Mouse (Mus musculus) left cerebral cortex, adult 2 months (tissue): Measurements from ENCODE around the gene Pheta1. TPM values are rescaled to one million over a fixed set of nuclear protein-coding genes. Genes with fewer than 3 reads are reported as not detected.

Experiments
- DNase-seq, 2 experiments: peaks; one replicate each; pipeline ENCODE4 v3.0.0; 2021 to 2022; ENCODE audit warnings: low spot score in 2 of 2, mixed read lengths in 1 of 2; ENCODE audit errors: extremely low spot score in 1 of 2
- H3K27ac ChIP-seq: fragments of 200-600 bp; 2 replicates; pipeline ENCODE4 v1.8.1; 2022
- H3K4me3 ChIP-seq: fragments of 200-600 bp; 2 replicates; pipeline ENCODE4 v1.8.1; 2022
- CTCF ChIP-seq: fragments of 200-600 bp; IDR thresholded peaks from 2 replicates; pipeline ENCODE4 v1.8.1; 2022; ENCODE audit warnings: antibody characterized with exemption, mild to moderate bottlenecking, moderate library complexity
- intact Hi-C: fragments of 180-260 bp; cut with DNase I; formaldehyde crosslinking; loops from one replicate; pipeline ENCODE4 v1.15.1; 2025
- total RNA-seq, 2 experiments: library from RNA; stranded (reverse); gene quantifications; 2 replicates each; pipeline ENCODE4 v1.2.3; 2021

The Pheta1 gene
- total RNA-seq, 2 experiments from 2014 or later = 8.9 to 10.5 TPM

DNA sequence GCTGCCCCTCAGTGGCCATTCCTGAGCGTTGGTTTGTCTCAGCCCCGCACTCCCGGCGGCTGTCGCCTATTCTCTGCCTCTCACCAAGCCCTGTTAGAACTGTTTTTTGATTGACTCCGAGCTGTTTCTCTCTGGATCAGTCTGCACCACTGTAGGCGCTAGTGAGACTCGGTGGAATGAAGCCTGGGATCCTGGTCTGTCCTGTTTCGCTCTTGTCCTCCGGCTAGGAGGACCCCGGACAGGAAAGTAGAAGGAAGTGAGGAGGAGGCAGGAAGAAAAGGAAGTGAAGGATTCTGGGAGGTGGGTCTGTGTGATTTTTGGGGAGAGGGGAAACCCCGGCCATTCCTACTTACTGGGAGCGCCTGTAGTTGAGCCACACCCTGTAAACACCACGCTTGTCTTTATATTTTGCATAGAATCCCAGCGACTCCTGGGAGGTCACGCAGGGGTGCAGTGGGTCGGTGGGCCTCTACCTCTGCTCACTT lies 707 bp upstream of the Pheta1 start:
- Histone ChIP-seq H3K4me3 (peak overlapping the region; percentile 81), H3K27ac (peak overlapping the region; percentile 28; the same call in 1 of the 2 replicates)
- DNase-seq = peak in 1 of 2 experiments; percentile 44
- intact Hi-C loops = no loop called here
- TF ChIP-seq CTCF = peak; percentile 34

DNA sequence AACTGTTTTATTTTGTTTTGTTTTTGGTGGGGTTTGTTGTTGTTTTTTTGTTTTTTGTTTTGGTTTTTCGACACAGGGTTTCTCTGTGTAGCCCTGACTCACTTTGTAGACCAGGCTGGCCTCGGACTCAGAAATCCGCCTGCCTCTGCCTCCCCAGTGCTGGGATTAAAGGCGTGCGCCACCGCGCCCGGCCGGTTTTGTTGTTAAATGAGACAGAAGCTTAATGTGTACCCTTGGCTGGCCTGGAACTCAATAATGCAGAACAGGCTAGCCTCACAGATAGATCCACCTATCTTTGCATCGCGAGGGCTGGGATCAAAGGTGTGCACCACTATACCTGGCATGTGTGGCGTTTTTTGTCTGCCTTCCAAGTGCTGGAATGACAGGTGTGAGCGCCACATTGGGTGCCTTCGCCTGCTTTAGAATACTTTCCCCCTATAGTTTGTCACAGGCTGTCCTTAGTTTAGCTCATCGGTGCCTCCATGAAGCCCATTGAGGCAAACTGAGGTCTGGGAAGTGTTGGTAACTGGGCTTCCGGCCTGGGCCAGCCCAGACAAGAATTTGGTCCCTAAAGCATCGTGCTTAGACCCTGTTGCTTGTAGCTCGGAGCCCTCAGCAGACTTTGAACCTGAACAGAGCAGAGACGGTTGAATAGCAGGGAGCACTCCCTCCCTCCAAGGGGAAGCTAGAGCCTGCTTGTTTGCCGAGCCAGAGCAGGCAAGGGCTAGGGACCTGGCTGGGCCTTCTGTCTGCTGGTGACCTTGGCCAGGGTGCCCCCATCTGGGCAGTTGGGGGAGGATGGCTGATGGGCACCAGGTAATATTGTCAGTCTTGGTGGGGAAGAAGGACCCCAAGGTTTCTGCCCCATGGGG lies 930 bp downstream of the Pheta1 start:
- intact Hi-C loops = no loop called here
- no peak for DNase-seq
- Histone ChIP-seq H3K27ac (peak overlapping the region; percentile 21; the same call in 1 of the 2 replicates), H3K4me3 (peak overlapping the region; percentile 81)
- TF ChIP-seq CTCF = no peak

DNA sequence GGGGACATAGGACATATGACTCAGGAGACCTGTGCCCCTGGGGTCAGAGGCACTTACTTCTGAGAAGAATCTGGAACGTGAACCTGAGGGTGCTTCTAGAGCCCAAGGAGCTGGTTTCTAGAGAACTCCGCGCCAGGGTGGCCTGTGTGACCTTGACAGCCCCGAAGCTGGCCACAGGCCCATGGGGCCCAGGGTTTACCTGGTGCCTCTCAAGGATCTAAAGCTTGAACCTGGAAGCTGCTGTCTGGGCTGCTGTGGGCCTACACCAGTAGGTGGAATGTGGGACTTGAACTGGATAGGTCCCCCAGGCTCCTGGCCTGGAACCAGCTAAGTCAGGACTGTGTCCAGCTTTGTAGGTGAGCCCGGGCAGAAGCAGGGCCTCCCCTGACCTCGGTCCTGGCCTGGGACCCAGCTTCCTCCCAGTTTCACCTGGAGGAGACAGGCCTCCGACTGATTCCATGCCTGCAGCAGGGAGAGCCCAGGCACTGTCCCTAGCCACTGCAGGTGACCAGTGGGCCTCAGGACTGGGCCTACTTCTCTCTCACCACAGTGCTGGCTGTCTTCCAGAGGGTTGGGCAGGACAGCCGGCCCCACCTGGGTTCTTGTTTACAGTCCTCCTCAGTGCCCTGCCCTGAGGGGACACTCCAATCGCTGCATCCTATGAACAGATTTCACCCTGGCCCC lies 4.7 kb downstream of the Pheta1 start:
- TF ChIP-seq CTCF = no peak
- no peak overlapping the region for H3K4me3 ChIP-seq
- intact Hi-C loops = no loop called here
- no peak overlapping the region for H3K27ac ChIP-seq
- DNase-seq = no peak

DNA sequence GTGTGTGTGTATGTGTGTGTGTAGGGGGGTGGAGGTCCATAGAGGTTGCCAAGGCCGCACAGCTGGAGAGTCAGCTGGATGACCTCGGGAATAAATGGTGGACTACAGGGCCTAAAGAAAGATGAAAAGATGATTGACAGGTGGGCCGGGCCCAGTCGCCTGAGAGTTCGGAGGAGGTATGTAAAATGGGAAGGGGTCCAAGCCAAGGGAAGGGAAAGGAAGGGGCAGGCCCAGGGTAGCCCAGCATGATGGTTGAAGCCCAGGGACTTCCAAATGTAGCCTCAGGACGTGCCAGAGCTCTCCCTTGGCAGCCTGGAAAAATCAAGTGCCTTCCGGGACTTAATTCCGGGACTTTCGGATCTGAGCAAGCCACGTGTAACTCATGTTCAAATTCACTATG lies 6.0 kb downstream of the Pheta1 start:
- Histone ChIP-seq H3K4me3 (no peak overlapping the region), H3K27ac (no peak overlapping the region)
- no peak for DNase-seq
- intact Hi-C loops = no loop called here
- TF ChIP-seq CTCF = no peak

DNA sequence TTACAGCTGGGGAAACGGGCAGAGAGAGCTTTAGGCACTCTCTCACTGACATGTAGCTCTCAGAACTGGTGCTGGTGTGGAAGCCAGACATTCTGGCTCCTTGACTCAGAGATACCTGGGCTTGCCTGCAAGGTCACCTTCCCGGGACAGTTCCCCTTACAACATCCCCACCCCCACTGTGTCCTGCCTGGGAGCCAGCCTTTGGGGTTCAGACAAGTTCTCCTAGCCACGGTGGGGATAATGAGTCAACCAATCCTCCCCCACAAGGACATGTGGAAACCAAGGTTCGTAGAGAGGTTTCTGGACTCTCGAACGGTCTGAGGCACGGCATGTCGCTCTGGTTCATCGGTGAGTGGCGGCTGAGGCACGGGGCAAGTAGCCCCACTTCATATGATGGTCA lies 8.0 kb downstream of the Pheta1 start:
- no peak for DNase-seq
- H3K4me3 ChIP-seq = no peak overlapping the region
- no peak for TF ChIP-seq CTCF
- H3K27ac ChIP-seq = no peak overlapping the region
- intact Hi-C loops = no loop called here

DNA sequence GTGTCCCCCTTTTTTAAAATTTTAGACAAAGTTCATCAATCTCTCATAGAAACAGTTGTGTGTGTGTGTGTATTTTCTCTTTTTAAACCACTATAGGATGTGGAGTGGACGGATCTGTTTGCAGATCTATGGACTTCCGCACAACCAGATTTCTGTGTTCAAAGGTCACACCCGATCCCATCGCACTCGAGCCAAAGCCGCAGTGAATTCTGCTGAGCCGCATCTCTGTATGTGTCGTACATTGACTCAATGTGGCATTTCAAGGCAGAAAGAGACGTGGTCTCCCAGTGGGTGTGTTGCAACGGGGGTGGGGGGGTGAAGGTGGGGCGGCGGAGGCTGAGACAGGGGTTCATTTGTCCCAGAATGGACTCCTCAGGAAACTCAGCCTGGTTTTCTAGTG lies 9.6 kb downstream of the Pheta1 start:
- Histone ChIP-seq H3K4me3 (no peak overlapping the region), H3K27ac (no peak overlapping the region)
- intact Hi-C loops = no loop called here
- no peak for TF ChIP-seq CTCF
- no peak for DNase-seq

DNA sequence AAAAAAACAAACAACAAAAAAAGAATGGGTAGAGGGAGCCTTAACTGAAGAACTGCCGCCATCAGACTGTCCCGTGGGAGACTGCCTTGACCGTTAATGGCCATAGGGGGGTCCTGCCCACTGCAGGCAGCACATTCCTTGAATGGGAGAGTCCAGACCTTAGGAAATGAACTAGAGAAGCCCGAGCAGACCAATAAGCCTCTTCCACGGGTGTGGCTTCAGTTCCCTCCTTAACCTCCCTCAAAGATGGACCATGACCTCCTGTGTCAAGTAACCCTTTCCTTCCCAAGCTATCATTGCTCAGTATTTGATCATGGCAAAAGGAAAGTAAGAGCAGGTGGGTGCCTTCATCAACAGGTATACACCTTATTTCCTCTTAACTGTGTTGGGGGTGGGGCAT lies 13.2 kb downstream of the Pheta1 start:
- Histone ChIP-seq H3K4me3 (no peak overlapping the region), H3K27ac (no peak overlapping the region)
- DNase-seq = no peak
- TF ChIP-seq CTCF = no peak
- intact Hi-C loops = no loop called here

DNA sequence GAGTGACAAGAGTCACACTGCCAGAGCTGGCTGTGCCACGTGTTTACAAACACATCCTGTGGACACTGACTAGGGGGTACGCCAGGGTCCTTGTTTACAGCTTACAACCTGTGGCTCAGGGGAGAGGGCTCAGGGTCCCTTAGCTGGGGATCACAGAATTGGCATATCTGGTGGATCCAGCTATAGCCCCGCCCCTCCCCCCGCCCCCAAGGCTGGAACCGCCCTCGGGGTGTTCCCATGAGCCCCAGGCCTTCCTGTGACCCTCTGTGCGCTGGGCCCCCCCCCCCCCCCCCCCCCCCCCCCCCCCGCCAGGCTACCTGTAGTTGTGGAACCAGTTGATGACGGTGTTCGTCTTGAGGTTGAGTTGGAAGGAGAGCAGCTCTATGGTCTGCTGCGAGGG lies 15.5 kb downstream of the Pheta1 start:
- no peak overlapping the region for H3K27ac ChIP-seq
- no peak overlapping the region for H3K4me3 ChIP-seq
- no peak for DNase-seq
- no peak for TF ChIP-seq CTCF
- intact Hi-C loops = no loop called here

DNA sequence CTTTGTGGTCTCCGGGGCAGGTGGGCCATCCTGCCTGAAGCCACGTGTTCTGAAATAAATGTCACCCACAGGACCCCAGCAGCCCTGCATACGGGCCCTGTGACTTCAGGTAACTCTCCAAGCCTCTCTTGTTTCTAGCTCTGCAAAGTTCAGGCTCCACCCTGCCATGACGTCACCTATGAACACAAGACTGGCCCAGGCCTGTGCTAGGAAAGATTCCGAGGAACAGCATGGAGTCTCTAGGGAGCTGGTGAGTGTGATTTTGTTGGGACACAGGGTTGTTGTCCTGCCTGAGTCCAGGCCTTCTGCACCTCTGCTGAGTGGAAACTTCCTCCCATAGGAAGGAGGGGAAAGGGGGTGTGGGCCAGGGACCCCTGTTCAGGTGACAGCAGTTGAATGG lies 19.2 kb downstream of the Pheta1 start:
- intact Hi-C loops = no loop called here
- Histone ChIP-seq H3K27ac (no peak overlapping the region), H3K4me3 (no peak overlapping the region)
- DNase-seq = no peak
- no peak for TF ChIP-seq CTCF

DNA sequence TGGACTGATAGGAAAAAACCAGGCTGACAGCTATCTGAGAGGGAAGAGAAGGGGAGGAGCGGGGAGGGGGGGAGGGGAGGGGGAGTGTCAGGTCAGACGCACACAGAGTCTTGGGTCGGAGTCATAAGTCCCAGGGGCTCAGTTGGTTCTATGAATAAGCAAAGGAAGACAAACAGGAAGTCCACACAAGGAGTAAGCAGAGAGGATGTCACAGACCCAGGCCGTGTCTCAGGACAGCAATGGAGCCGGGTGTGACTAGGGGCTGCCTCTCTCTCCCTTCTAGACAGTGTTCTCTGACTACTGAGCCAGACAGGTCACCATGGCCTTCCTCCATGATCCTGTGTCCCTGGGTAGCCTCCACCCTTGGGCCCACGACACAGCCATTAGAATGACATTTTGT lies 22.0 kb downstream of the Pheta1 start:
- Histone ChIP-seq H3K27ac (no peak overlapping the region), H3K4me3 (no peak overlapping the region)
- intact Hi-C loops = no loop called here
- TF ChIP-seq CTCF = no peak
- no peak for DNase-seq

DNA sequence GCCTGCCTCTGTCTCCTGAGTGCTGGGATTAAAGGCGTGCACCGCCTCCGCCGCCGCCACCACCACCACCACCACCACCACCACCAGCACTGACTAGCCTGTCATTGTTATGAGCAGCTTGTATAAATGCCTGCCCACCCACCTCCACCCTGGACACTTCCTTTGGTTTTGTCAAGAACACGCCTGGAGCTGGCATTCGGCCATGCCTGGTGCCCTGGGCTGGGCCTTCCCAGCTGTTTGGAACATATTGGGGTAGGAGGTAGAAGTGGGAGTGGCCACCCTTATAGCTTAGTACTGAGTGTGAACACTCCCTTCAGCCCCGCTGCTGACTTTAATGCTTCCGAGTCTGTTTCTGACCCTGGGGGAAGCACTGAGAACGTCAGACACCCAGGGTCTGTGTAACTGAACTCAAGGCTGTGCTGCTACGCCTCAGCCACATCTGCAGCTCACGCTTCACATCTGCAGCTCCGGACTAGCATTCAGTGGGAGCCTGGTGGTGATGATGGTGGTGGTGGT lies 22.8 kb downstream of the Pheta1 start:
- intact Hi-C loops = loop anchor here (1.0 to 2.0 kb wide), 2 partner anchors 189 to 218 kb away; no protein-coding TSS in a partner anchor
- TF ChIP-seq CTCF = no peak
- no peak overlapping the region for H3K27ac ChIP-seq
- no peak overlapping the region for H3K4me3 ChIP-seq
- no peak for DNase-seq

DNA sequence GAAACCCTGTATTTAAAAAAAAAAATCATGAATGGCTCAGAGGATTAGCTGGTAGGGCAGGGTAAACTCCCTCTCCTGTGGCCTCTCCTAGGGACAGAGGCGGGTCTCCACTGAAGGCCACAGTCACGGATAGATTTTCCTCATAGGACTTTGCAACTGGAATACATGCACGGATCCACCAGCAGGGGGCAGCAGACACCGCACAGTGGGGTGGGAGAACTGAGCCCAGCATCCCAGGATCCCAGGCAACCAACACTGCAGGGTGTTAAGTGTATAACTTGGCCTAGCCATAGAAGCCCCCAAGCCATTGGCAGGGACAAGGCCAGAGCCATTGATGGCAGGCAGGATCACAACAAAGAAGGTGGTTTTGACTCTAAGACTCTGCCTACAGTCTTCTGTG lies 23.4 kb downstream of the Pheta1 start:
- H3K4me3 ChIP-seq = no peak overlapping the region
- TF ChIP-seq CTCF = peak; percentile 99
- no peak overlapping the region for H3K27ac ChIP-seq
- intact Hi-C loops = loop anchor here (1.0 to 2.0 kb wide), 2 partner anchors 189 to 217 kb away; no protein-coding TSS in a partner anchor
- peak; percentile 79 to 88 for DNase-seq
